Mouse (Mus musculus) heart, postnatal 0 days (tissue): ENCODE measurements around the gene Cacng1.

Source experiments
- CTCF ChIP-seq: IDR thresholded peaks from 2 replicates; pipeline ENCODE4 v1.5.1; 2016; ENCODE audit warnings: antibody characterized with exemption, control low read depth, low read depth
- EP300 ChIP-seq: IDR thresholded peaks from 2 replicates; pipeline ENCODE4 v1.6.1; 2016; ENCODE audit warnings: antibody characterized with exemption, low read depth

DNA sequence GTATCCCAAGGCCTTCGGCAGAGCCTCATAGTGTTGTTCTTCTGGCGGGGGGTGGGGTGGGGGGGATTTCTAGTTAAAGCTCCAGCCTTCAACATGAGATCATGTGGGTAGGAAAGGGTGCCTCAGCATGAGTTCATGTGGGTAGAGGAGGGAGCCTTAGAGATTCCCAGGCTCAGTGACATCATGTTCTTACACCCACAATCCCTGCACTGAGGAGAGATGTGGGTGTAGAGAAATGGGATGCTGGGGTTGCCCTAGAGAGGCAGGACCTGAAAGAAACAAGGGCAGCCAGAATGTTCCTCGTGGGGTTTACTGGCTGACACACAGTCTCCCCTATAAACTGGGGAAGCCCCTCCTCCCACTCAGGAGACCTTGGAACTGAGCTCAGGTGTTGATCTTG lies 5.9 kb downstream of the Cacng1 start:
- TF ChIP-seq CTCF: no peak
- no peak for TF ChIP-seq EP300
